Mouse (Mus musculus) spleen, postnatal 4 days (tissue): ENCODE results near the gene Rad51c.
A peak's percentile ranks its signal among the peaks of the same experiment; 100 is the strongest.
"Not testable (repeated sequence)": the region's sequence is repeated elsewhere in the genome, so short reads cannot be mapped to it uniquely, and the experiment has no call there.

ENCODE experiments used
- DNase-seq, 2 experiments: peaks; one replicate each; pipeline ENCODE4 v3.0.0; 2022; ENCODE audit warnings: low spot score in 2 of 2

The Rad51c gene

DNA sequence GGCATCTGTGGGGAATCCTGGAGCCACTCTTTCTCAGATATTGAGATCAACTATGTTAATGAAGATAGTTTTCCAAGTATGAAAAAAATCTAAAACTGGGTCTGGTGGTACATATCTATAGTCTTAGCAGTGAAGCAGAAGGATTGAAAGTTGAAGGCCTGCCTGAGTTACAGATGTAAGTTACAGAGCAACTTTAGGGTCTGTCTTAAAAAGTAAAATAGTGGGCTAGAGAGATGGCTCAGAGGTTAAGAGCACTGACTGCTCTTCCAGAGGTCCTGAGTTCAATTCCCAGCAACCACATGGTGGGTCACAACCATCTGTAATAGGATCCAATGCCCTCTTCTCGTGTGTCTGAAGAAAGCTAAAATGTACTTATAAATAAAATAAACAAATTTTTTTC is 27.7 kb upstream of the Rad51c start:
- DNase-seq: no peak

GRCm38 (mm10) chr11:87431813-87432212 is 27.1 kb upstream of the Rad51c start:
- DNase-seq: not testable (repeated sequence)

DNA sequence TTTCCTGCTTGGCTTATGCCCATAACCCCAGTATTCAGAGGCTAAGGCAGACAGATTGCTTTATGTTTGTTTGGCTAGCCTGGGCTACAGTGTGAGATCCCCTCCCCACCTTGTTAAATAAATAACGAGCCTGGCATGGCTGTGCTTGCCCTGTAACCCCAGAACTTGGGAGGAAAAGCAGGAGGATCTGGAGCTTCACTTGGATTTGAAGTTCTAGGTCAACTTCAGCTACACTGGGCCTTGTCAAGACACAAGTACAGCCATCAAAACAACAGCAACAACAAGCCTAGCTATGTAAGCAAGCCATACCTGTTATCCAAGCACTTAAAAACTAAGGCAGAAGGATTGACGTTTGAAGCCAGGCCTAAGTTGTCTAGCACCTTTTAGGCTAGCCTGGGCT is 25.6 kb upstream of the Rad51c start:
- DNase-seq: no peak

GRCm38 (mm10) chr11:87429363-87429762 is 24.6 kb upstream of the Rad51c start:
- no peak for DNase-seq

GRCm38 (mm10) chr11:87428051-87428673 is 23.4 kb upstream of the Rad51c start:
- no peak for DNase-seq

DNA sequence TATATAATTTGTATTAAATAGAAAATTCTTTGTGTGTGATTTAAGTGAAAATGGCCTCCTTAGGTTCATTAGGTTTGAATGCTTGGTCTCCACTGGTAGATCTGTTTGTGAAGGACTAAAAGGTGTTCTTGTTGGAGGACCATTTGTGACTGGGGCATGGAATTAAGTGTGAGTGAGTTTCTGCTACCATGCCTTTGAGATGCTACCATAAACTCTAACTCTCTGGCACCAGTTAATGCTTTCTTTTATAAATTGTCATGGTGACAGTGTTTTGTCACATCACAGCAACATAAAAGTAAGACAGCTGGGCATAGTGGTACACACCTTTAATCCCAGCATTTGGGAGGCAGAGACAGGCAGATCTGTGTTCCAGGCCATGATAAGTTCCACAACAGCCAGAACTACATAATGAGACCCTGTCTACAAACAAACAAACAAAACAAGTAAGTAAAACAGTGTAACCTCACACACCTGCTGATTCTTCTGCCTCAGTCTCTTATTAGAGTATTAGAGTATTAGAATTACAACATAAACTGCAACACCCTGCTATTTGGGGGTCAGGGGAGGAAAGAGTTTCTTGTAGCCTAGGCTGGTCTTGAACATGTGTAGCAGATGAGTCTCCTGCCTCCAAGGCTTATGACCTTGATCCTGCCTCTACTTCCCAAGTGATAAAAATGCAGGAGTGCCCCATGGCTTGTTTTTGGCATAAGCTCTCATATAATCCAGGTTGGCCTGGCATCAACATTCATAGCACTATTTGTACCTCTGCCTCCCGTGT is 22.7 kb upstream of the Rad51c start:
- no peak for DNase-seq

- DNase-seq: peak; percentile 84 to 89
These were observed 21.9 kb upstream of the Rad51c start for GRCm38 (mm10) chr11:87426450-87427250.

DNA sequence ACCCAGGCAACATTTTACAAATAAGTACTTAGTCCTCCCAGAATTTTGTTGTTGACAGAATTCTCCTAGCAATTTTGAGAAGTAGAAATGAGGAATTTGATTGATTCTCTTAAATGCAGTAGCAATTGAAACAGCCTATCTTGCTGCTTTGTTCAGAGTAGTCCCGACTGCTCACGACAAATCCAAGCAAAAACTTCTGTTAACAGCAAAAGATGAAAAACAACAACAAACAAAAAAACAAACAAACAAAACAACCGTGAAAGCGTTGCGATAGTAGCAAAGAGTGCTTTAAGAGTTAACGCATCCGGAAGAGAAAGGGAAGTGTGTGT is 21.3 kb upstream of the Rad51c start:
- DNase-seq: no peak

GRCm38 (mm10) chr11:87423551-87424325 is 19.0 kb upstream of the Rad51c start:
- no peak for DNase-seq

GRCm38 (mm10) chr11:87422511-87423340 is 18.0 kb upstream of the Rad51c start:
- peak; percentile 83 to 90 for DNase-seq

- no peak for DNase-seq
These were observed 17.0 kb upstream of the Rad51c start for GRCm38 (mm10) chr11:87421760-87422201.

DNA sequence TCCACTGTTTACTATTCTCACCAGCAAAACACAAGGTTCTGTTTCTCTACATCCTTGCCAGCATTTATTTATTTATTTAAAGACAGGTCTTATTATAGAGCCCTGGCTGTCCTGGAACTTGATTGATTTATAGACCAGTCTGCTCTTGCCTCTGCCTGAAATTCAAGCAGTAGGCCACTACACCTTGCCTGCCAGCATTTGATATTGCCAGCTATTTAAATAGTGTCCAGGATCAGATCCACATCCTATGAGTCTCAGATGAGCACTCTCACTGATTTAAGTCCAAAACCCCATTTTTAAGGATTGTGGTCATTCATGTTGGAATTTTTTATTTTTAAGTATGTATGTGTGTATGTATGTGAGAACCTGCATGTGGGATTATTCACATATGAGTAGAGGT is 16.1 kb upstream of the Rad51c start:
- no peak for DNase-seq

- DNase-seq: no peak
These were observed 11.4 kb upstream of the Rad51c start for GRCm38 (mm10) chr11:87416120-87416519.

DNA sequence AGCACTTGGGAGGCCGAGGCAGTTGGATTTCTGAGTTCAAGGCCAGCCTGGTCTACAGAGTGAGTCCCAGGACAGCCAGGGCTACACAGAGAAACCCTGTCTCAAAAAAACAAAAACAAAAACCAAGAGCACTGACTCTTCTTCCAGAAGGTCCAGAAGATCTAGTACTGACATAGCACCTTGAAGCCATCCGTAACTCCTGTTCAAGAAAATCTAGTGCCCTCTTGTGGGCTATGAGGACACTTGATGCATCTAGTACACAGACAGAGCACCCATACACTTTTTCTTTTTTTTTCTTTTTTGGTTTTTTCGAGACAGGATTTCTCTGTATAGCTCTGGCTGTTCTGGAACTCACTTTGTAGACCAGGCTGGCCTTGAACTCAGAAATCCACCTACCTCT is 8.7 kb upstream of the Rad51c start:
- DNase-seq: not testable (repeated sequence)

GRCm38 (mm10) chr11:87404111-87404853 is 472 bp downstream of the Rad51c start:
- peak; percentile 97 to 99 for DNase-seq

- no peak for DNase-seq
These were observed 6.4 kb downstream of the Rad51c start for GRCm38 (mm10) chr11:87398402-87398801.

DNA sequence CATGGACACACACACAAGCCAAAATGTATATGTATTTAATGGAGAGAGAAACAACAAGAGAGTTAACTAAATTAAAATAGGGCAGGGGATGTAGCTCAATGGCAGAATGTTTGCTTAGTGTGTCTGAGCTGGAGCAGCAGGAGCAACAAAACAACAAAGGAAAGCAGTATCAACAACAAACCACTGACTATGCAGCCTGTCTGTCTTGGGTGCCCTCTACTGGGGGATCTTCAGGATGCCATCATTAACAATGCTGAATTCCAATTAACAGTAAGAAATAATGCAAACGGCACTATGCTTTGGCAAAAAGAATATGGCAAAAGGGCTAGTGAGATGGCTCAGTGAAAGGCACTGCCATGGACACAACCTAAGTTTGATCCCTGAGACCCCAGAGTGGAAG is 10.9 kb downstream of the Rad51c start:
- DNase-seq: peak in 1 of 2 experiments; percentile 28

DNA sequence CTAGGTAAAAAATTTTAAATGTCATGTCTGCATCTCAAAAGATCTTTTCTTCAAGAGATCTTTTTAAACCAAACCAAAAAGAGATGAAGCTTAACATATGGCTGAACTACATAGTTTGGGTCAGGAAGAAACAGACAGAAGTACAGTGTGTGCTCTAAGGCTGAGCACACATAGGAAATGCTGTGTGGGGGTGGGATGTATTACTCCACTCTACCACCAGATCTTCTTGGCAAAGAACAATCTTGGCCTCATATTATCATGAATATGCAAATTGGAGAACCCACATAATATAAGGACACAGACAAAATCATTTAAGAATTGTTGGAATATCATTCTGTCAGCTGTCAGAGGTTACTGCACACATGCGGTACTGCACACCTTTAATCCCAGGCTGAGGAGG is 19.1 kb downstream of the Rad51c start:
- DNase-seq: no peak

GRCm38 (mm10) chr11:87384551-87384950 is 20.2 kb downstream of the Rad51c start:
- no peak for DNase-seq

- peak; percentile 65 to 68 for DNase-seq
These were observed 36.7 kb downstream of the Rad51c start for GRCm38 (mm10) chr11:87367865-87368580.
